Mouse (Mus musculus) limb, embryonic 11.5 days (tissue): Measurements from ENCODE around the gene Adgrf3. TPM values are rescaled to one million over a fixed set of nuclear protein-coding genes. Genes with fewer than 3 reads are reported as not detected.
A peak's percentile ranks its signal among the peaks of the same experiment; 100 is the strongest.

Experiments used
- ATAC-seq: fragments of 200-750 bp; cut with Nextera tagmentation; 2 replicates; pipeline ENCODE4 v1.8.0; 2017; ENCODE audit warnings: low read depth; ENCODE audit not compliant: insufficient number of reproducible peaks, low FRiP score, low TSS enrichment
- DNase-seq: peaks from one replicate; pipeline ENCODE4 v3.0.0-alpha.2; 2015; ENCODE audit warnings: low spot score
- H3K27ac ChIP-seq: fragments of 300-500 bp; sonication (generic); replicated peaks from 2 replicates; pipeline ENCODE4 v1.5.1; 2014; ENCODE audit warnings: low read depth, mild to moderate bottlenecking, low read length
- H3K27me3 ChIP-seq: fragments of 300-500 bp; sonication (generic); 2 replicates; pipeline ENCODE4 v1.6.1; 2014; ENCODE audit warnings: mild to moderate bottlenecking, low read length, mixed read lengths; ENCODE audit not compliant: control insufficient read depth, insufficient read depth
- H3K36me3 ChIP-seq: fragments of 300-500 bp; sonication (generic); 2 replicates; pipeline ENCODE4 v1.6.1; 2014; ENCODE audit warnings: mild to moderate bottlenecking, low read length, moderate library complexity, mixed read lengths; ENCODE audit not compliant: control insufficient read depth, insufficient read depth
- H3K4me1 ChIP-seq: fragments of 300-500 bp; sonication (generic); 2 replicates; pipeline ENCODE4 v1.6.1; 2014; ENCODE audit warnings: low read length, mixed read lengths; ENCODE audit not compliant: control insufficient read depth, insufficient read depth
- H3K4me2 ChIP-seq: fragments of 300-500 bp; sonication (generic); 2 replicates; pipeline ENCODE4 v1.6.1; 2014; ENCODE audit warnings: low read depth, mild to moderate bottlenecking, moderate library complexity; ENCODE audit not compliant: severe bottlenecking
- H3K4me3 ChIP-seq: fragments of 300-500 bp; sonication (generic); 2 replicates; pipeline ENCODE4 v1.5.1; 2014; ENCODE audit warnings: low read depth, low read length
- H3K9ac ChIP-seq: fragments of 300-500 bp; sonication (generic); 2 replicates; pipeline ENCODE4 v1.6.1; 2014; ENCODE audit warnings: mild to moderate bottlenecking, low read length
- H3K9me3 ChIP-seq: fragments of 300-500 bp; sonication (generic); 2 replicates; pipeline ENCODE4 v1.6.1; 2016; ENCODE audit warnings: low read length; ENCODE audit not compliant: control insufficient read depth
- WGBS: fragments of 180-500 bp; shearing (Covaris S2); extraction: QIAGEN DNeasy Blood & Tissue Kit; methylation state at CpG from one replicate; pipeline ENCODE4 v1.1.7; 2014; 5-methylcytosine and 5-hydroxymethylcytosine counted together
- polyA plus RNA-seq: library from polyadenylated mRNA; unstranded; fragments of >200 nt; fragmentation: Nextera tagmentation; extraction: Ambion mirVana; gene quantifications from 2 replicates; pipeline ENCODE4 v1.2.1, GENCODE M21; 2014

The Adgrf3 gene
- polyA plus RNA-seq, 1 experiment from 2014 or later = not detected

DNA sequence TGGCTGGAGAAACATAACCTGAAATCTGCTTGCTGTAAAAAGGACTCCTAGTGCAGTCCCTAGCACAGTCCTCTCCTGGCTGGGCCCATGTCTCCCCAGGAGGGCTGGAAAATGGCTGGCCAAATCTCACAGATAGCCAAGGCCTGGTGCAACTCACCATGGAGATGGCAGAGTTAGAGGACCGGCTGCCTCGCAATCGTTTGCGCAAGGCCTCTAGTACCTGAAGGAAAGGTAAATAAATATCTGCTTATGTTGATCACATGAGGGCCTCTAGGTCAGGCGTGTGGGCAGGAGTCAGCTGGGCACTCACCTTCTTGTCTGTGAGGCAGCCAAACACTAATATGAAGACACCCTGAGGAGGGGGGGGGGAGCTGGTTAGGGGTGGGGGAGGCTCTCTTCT, 10.2 kb downstream of the Adgrf3 start:
- no peaks in the 10 kb centered on the region for H3K27me3 ChIP-seq
- no peak overlapping the region for H3K4me3 ChIP-seq
- no peaks in the 10 kb centered on the region for H3K4me1 ChIP-seq
- no peaks in the 10 kb centered on the region for H3K9me3 ChIP-seq
- H3K27ac ChIP-seq = no peak overlapping the region
- 89% methylated on average over 5 of the region's 5 CpGs for WGBS
- no peak for ATAC-seq
- no peak overlapping the region for H3K4me2 ChIP-seq
- no peaks in the 10 kb centered on the region for H3K36me3 ChIP-seq
- no peak overlapping the region for H3K9ac ChIP-seq
- no peak for DNase-seq

DNA sequence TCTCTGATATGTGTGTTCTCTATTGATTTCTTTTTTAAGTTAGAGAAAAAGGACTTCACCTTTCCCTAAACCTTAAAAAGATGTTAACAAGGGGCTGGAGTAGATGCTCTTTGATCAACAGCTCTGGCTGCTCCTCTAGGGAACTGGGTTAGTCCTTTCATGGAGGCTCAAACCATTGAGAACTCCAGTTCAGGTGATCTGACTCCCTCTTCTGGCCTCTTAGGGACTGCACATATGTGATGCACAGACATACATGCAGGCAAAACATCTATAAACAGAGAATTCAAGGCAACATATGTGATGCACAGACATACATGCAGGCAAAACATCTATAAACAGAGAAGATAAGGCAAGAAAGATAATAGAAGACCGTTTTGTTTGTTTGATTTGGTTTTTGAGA, 13.1 kb downstream of the Adgrf3 start:
- 76% methylated on average over 1 of the region's 1 CpGs for WGBS
- DNase-seq = no peak
- H3K9ac ChIP-seq = no peak overlapping the region

GRCm38 (mm10) chr5:30187687-30188485, 17.6 kb downstream of the Adgrf3 start:
- ATAC-seq = no peak
- H3K9me3 ChIP-seq = no peaks in the 10 kb centered on the region
- 92% methylated on average over 12 of the region's 12 CpGs for WGBS
- H3K27me3 ChIP-seq = no peaks in the 10 kb centered on the region
- H3K36me3 ChIP-seq = peaks cover 3% of the 10 kb centered on the region; the same call in 1 of the 2 replicates
- no peak overlapping the region for H3K27ac ChIP-seq
- no peak overlapping the region for H3K9ac ChIP-seq
- H3K4me2 ChIP-seq = no peak overlapping the region
- no peak for DNase-seq
- no peak overlapping the region for H3K4me3 ChIP-seq
- no peaks in the 10 kb centered on the region for H3K4me1 ChIP-seq

More for the DNA sequence above, 13.1 kb downstream of the Adgrf3 start:
- no peak overlapping the region for H3K4me3 ChIP-seq
- no peak overlapping the region for H3K27ac ChIP-seq
- no peaks in the 10 kb centered on the region for H3K4me1 ChIP-seq
- no peaks in the 10 kb centered on the region for H3K9me3 ChIP-seq
- no peaks in the 10 kb centered on the region for H3K36me3 ChIP-seq
- no peak overlapping the region for H3K4me2 ChIP-seq
- no peaks in the 10 kb centered on the region for H3K27me3 ChIP-seq
- ATAC-seq = no peak

- WGBS = 40% methylated on average over 4 of the region's 4 CpGs
- H3K9me3 ChIP-seq = no peaks in the 10 kb centered on the region
- ATAC-seq (no peak), DNase-seq (no peak)
- peaks cover 9% of the 10 kb centered on the region for H3K4me1 ChIP-seq
- H3K27me3 ChIP-seq = no peaks in the 10 kb centered on the region
- no peak overlapping the region for H3K4me3 ChIP-seq
- peaks cover 8% of the 10 kb centered on the region; the same call in 1 of the 2 replicates for H3K36me3 ChIP-seq
- no peak overlapping the region for H3K27ac ChIP-seq
- no peak overlapping the region for H3K9ac ChIP-seq
- H3K4me2 ChIP-seq = no peak overlapping the region
Observed at GRCm38 (mm10) chr5:30175811-30176210, 29.7 kb downstream of the Adgrf3 start.

- peaks cover 4% of the 10 kb centered on the region; the same call in 1 of the 2 replicates for H3K36me3 ChIP-seq
- 22% methylated on average over 20 of the region's 20 CpGs for WGBS
Observed at GRCm38 (mm10) chr5:30172931-30173692, 32.4 kb downstream of the Adgrf3 start.

GRCm38 (mm10) chr5:30172115-30172514, 33.4 kb downstream of the Adgrf3 start:
- H3K4me2 ChIP-seq = no peak overlapping the region
- no peak overlapping the region for H3K9ac ChIP-seq
- no peaks in the 10 kb centered on the region for H3K27me3 ChIP-seq
- no peak overlapping the region for H3K27ac ChIP-seq
- H3K4me3 ChIP-seq = no peak overlapping the region
- H3K36me3 ChIP-seq = peaks cover 4% of the 10 kb centered on the region; the same call in 1 of the 2 replicates
- DNase-seq = peak; percentile 66
- peaks cover 9% of the 10 kb centered on the region for H3K4me1 ChIP-seq
- ATAC-seq = no peak
- no peaks in the 10 kb centered on the region for H3K9me3 ChIP-seq

More at GRCm38 (mm10) chr5:30172931-30173692, 32.4 kb downstream of the Adgrf3 start:
- ATAC-seq = no peak
- H3K27me3 ChIP-seq = no peaks in the 10 kb centered on the region
- H3K9me3 ChIP-seq = no peaks in the 10 kb centered on the region
- H3K4me2 ChIP-seq = no peak overlapping the region
- no peak overlapping the region for H3K9ac ChIP-seq
- H3K27ac ChIP-seq = no peak overlapping the region
- peak; percentile 28 for DNase-seq
- no peak overlapping the region for H3K4me3 ChIP-seq
- peaks cover 9% of the 10 kb centered on the region for H3K4me1 ChIP-seq

DNA sequence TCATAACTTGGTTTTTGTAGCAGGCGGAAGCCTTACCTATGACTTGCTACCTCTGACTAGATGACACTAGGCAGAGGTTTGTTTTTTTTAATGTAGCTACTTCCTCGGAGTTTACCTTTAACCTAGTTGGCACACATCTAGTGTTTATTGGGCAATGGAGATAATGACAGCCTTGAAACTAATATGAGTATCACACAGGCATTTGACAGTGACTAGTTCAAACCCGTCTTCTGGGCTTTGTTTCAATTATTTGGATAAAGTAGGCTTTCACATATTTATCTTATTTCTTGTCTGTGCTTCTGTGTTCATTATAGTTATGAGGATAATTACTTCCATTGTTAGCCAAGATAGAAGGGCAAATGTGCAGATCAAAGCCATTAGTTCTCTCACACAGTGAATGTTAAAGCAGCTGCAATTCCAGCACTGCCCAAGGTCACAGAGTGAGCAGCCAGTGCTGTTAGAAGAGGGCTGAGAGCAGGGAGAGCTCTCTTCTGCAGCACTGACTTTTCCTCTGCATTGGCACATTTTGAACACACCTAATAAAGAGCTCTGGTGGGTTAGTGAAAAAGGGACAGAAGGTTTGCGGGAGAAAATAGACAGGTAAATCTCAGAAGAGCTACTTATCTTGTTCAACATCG, 35.1 kb downstream of the Adgrf3 start:
- no peaks in the 10 kb centered on the region for H3K27me3 ChIP-seq
- ATAC-seq (no peak), DNase-seq (no peak)
- H3K9ac ChIP-seq = no peak overlapping the region
- H3K9me3 ChIP-seq = no peaks in the 10 kb centered on the region
- WGBS = 77% methylated on average over 5 of the region's 5 CpGs
- peaks cover 9% of the 10 kb centered on the region for H3K4me1 ChIP-seq
- peaks cover 4% of the 10 kb centered on the region; the same call in 1 of the 2 replicates for H3K36me3 ChIP-seq
- H3K27ac ChIP-seq = no peak overlapping the region
- no peak overlapping the region for H3K4me2 ChIP-seq
- no peak overlapping the region for H3K4me3 ChIP-seq

DNA sequence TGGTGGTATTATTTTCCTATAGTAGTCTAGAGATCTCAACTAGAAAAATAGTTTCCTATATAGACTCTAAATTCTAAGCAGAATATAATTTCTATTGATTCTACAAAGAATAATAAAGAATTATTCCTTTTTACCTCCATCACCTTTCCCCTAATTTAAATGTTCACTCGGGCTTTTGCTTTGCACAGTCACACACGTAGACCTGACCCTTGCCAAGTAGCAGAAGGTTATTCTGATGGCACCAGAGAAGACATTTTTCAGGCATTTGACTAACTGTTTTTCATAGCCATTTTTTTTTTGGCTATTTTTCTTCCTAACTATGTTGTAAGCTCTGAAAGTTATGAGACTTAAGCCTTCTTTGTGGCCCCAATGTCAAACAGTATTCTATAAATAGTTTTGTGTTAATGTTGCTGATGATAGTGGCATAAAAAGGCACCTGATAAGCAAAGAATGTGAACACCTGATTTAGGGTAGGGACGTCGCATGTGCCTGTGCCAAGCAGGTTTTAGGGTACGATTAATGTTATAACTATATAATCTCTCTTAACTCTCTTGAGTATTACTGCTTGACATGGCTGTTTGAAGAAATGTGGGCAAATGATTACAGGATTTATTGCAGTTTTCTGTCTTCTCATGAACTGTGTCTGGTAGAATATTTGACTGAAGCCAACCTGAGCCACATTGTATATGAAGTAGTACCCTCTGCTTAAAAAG, 40.1 kb downstream of the Adgrf3 start:
- Histone ChIP-seq H3K4me1 (no peaks in the 10 kb centered on the region), H3K9ac (no peak overlapping the region), H3K27me3 (no peaks in the 10 kb centered on the region), H3K4me3 (no peak overlapping the region), H3K4me2 (no peak overlapping the region), H3K9me3 (no peaks in the 10 kb centered on the region), H3K36me3 (0 out of 2 replicates have a peak, but pooled peaks cover 2% of the 10 kb centered on the region), H3K27ac (no peak overlapping the region)
- ATAC-seq (no peak), DNase-seq (no peak)
- WGBS = 94% methylated on average over 5 of the region's 5 CpGs
